Mouse (Mus musculus): ENCODE data around the gene Pitpnm2.
A peak's percentile ranks its signal among the peaks of the same experiment; 100 is the strongest.

The Pitpnm2 gene

DNA sequence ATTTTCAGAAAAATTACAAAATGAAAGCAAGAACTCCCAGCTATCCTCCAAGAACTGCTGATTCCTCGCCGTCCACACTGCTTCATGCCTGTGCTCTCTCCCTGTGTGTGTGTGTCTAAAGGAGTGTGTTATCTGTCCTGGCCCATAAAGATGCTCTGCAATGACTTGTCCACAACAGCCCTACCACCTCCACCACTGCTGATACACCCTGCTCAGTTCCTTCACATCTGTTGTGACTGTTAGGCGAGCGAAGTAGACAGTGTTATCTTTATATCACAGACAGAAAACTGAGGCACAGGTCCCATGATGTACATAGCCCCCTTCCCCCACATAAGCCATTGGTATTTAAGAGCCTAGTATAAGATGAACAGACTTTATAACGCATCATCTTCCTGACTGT lies 67.5 kb downstream of the Pitpnm2 start:
- DNase-seq (ENCODE audit: low read depth): no peak

GRCm38 (mm10) chr5:124180500-124181167 lies 68.9 kb downstream of the Pitpnm2 start:
- DNase-seq (ENCODE audit: low read depth): no peak

DNA sequence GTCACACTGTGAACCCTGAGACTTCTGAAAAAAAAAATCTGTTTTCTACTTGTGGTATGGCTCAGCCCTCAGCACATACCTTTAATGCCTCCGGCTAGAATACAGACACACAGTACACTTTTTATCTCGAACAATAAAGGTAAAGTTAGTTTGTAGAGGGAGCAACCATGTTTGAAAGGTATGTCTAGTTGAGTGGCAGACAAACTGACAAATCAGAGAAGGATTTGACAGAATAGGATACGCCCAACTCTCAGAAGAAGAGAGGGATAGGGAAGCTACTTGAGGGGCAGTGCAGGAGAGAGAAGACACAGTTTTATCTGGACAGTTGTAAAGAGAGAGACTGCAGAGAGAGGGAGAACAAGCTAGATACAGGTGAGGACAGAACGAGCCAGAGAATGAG lies 70.1 kb downstream of the Pitpnm2 start:
- DNase-seq (ENCODE audit: low read depth): no peak

DNA sequence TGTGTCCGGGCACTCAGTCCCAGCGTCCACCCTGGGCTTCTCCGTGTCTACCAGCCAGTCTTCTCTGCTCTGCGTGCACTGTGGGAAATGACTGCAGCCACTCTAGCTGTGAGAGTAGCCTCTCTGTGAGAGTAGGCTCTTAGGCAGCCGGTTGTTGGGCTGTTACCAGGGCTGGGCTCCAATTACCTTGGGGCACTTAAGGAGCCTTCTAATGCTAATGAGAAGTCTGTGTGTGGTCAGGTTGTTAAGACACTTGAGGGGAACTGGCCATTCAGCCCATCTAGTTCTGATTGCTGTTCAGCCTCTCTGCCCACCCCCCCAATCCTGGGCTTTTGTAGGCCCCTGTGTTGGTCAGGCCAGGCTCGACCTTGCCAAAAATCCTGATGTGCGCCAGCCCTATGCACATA lies 72.8 kb downstream of the Pitpnm2 start:
- no peak for DNase-seq (ENCODE audit: low read depth)

DNA sequence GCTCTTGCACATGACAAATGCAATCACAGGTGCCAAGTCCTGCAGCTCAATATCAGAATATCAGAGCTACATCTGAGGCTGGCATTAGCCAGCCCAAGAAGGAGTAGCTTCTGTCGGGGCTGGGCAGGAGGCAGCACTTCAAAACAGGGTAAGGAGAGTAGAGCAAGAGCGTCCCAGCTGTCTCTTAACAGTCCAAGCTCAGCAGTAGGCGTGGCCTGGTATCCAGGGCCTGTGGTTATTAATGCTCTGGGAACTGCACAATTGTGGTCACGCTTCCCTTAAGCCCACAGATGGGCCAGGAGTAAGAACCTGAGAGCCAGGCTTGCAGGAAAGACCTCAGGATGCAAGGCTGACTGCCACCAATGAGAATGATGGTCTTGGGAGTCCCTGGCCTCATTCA lies 74.4 kb downstream of the Pitpnm2 start:
- no peak for DNase-seq (ENCODE audit: low read depth)

- DNase-seq (ENCODE audit: low read depth): no peak
These were observed 76.3 kb downstream of the Pitpnm2 start for GRCm38 (mm10) chr5:124173012-124173985.

GRCm38 (mm10) chr5:124172246-124172645 lies 77.3 kb downstream of the Pitpnm2 start:
- no peak for DNase-seq (ENCODE audit: low read depth)

DNA sequence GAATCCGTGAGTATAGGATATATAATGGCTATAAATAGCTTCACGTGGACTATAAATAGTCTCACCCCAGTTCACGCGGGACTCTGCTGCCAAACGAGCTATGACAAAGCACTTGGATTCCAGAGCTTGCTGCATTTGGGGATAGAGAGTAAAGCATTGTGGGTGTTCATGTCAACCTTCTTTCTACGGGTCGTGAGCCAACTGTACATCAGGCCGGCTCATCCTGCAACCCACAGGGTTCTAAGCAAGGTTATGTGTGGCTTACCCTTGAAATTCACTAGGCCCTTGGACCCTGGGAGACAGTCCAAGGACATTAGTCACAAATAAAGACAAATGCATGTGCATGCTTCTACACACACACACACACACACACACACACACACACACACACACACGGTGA lies 77.8 kb downstream of the Pitpnm2 start:
- DNase-seq (ENCODE audit: low read depth): no peak

- DNase-seq (ENCODE audit: low read depth): no peak
These were observed 80.3 kb downstream of the Pitpnm2 start for GRCm38 (mm10) chr5:124169224-124169621.

DNA sequence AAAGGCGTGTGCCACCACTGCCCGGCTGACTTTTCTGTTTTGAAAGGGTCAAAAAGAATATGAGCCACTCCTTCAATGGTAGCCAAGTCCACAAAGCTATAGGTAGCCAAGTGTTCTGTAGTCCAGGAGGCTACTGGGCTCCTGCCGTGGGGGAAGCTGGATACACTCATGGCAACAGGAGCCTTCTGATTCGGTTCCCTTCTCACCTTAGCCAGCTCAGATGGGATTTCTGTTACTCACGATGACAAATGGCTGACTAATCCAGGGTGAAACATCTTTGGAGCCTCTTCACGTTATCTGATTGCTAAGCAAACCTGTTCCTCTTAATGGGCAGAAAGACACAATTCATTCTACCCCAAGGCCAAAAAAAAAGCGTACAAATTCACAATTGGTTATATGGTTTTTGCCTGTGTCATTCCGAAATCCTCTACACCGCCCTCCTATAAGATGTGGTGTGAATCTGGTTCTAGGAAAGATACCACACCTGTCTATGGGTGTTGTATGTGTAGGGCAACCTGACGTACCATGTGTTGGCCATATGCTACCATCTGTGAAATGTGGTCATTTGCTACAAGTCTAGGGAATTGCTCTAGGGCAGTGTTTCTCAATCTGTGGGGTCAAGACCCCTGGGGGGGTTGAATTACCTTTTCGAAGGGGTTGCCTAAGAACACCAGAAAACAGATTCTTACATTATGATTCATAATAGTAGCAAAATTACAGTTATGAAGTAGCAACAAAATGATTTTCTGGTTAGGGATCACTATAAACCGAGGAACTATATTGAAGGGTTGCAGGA lies 80.9 kb downstream of the Pitpnm2 start:
- no peak for DNase-seq (ENCODE audit: low read depth)

GRCm38 (mm10) chr5:124167621-124168020 lies 81.9 kb downstream of the Pitpnm2 start:
- DNase-seq (ENCODE audit: low read depth): no peak

DNA sequence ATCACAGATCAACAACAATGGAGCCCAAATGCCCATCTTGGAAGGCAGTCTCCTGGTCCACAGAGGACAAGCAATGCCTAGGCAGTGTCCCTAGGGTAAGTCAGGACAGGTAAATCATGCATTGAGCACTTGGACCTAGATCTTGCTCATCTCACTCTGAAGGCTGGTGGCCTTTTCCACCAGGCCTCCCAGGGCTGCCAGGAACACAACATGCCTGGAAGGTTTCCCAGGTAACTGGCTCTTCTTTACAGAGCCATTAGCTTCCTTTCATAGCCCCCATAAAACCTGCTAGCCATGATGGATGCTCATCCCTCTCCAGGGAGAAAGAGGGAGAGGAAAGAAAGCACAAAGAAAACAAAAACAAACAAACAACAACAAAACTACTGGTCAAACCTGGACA lies 82.8 kb downstream of the Pitpnm2 start:
- no peak for DNase-seq (ENCODE audit: low read depth)

GRCm38 (mm10) chr5:124165622-124166570 lies 83.7 kb downstream of the Pitpnm2 start:
- no peak for DNase-seq (ENCODE audit: low read depth)

DNA sequence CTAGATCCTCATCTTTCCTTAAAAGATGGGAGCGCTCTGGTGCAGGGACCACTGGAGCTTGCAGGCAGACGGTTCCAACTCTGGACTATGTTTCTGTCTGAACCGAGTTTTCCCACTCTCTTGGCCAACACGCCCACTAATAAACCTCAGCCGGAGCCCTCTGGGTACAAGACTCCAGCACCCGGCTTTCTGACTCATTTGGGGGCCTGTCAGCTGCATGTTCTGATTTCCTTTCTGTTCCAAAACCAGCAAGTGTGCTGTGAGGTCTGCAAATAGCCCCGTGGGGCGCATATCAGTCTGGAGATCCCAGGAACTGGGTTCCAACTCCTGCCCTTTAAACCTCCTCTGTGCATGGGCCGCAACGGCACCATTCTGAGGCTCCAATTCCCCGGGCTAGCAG lies 86.1 kb downstream of the Pitpnm2 start:
- no peak for DNase-seq (ENCODE audit: low read depth)

DNA sequence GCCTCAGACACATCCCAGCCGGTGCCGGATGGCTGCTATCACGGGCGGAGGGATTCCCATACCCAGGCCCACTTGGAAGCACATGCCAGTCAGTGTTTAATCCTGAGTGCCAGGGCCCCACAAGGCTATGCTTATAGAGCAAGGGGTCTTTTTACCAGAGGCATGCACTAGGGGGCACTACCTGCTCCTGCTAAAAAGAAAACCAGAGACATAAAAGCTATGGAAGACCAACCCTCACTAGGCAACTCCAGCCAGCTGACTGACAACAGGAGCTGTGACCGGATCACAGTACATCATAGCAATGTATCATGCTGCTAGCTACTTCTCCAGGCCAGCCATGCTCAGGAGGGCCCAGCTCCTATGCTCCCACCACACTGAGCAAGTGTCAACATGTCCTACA lies 87.0 kb downstream of the Pitpnm2 start:
- DNase-seq (ENCODE audit: low read depth): peak; percentile 53

GRCm38 (mm10) chr5:124161831-124162230 lies 87.7 kb downstream of the Pitpnm2 start:
- no peak for DNase-seq (ENCODE audit: low read depth)

- no peak for DNase-seq (ENCODE audit: low read depth)
These were observed 90.1 kb downstream of the Pitpnm2 start for GRCm38 (mm10) chr5:124159453-124159852.

DNA sequence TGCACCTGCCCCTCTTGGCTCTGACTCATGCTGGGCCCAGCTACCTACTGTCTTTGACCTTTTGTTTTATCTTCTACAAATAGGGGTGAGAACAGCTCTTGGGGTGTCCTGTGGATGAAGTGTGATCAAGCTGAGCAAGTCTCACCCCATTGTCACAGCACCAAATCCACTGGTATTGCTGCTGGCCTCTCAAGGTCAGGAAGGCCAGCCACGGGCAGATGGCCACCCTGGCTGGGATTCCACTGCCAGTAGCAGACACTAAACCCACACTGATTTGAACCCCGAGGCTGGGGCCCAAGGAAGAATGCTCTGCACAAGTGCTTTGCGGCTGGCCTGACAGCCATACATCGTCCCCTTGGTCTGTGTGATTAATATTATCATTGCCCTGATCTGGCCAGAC lies 91.3 kb downstream of the Pitpnm2 start:
- DNase-seq (ENCODE audit: low read depth): no peak

DNA sequence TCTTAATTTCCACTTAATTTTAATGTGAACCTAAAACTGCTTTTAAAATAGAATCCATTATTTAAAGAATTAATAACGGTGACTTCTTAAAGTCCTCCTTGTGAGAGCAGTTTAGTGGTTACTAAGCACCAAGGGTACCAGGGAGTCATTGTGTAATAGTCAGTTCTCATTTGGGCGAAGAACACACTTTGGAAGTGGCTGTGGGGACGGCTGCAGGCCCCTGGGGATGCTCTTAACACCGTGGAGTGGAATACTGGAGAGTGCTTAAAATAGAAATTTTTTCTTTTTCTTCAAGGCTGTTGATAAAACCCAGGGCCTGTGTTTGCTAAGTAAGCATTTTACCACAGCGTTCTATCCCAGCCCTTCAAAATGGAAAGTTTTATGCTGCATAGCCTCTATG lies 93.6 kb downstream of the Pitpnm2 start:
- DNase-seq (ENCODE audit: low read depth): no peak

- no peak for DNase-seq (ENCODE audit: low read depth)
These were observed 96.8 kb downstream of the Pitpnm2 start for GRCm38 (mm10) chr5:124152734-124153133.

DNA sequence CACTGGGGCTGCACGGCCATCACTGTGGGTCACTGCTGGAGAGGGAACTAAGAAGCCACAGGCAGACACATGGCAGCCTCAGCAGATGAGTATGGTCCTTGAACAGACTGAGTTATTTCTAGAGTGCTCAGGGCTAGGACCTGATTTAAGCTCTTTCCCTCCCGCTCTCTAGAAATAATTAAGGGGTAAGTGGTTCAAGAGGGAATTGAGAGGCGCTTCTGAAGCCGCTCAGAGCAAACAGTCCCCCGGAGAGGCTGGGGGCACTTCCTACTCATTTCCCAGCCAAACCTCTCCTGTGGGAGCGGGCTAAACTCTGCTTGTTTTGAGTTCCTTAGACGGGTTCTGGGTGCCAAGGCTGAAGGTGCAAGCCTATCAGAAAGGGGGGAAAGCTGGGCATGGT lies 98.7 kb downstream of the Pitpnm2 start:
- DNase-seq (ENCODE audit: low read depth): no peak

Data from c-Kit-positive CD71-negative TER-119-negative erythroid progenitor cells, embryonic 14.5 days (primary cell).